Mouse (Mus musculus): Measurements from ENCODE around the gene Gm3072. TPM values are rescaled to one million over a fixed set of nuclear protein-coding genes. Genes with fewer than 3 reads are reported as not detected.

Gene Gm3072
- polyA plus RNA-seq (2014; fragmentation: Illumina TruSeq; extraction: RNeasy Lipid Tissue Mini Kit (QIAGEN cat#74804); ENCODE audit: low read depth, low replicate concordance), result not detected

DNA sequence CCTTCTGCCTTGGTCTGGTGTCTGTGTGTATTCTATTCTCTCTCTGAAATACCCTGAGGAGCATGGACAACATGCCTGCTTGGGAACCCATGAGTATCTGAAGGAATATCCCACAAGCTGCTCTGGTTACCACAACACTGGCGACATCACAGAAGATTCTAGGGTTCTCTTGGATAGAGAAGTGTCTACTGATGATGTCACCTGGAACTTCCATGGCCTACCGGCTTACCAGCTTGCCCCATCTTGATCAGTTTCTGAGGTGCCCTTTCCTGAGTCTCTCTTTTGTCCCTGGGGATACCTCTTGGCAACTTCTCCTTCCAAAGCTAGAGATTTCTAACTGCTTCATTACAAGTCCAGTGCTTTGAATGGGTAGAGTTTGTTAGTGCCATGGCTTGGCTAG lies at the start of gene Gm3072:
TSS of gene Gm3072 (minus strand) at position 101 of the 400 bp plus-strand sequence.

DNA sequence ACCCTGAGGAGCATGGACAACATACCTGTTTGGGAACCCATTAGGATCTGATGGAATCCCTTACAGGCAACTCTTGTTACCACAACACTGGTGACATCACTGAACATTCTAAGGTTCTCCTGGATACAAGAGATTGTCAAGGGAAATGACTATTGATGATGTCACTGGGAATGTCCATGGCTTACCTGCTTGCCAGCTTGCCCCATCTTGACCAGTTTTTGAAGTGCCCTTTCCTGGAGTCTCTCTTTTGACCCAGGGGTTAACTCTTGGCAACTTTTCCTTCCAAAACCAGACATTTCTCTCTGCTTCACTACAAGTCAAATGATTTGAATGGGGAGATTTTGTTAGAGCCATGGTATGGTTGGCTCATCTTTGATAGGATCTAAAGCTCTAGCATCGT lies 22.0 kb upstream of the Gm3072 start, which contains the start of gene Gm3676:
TSS of gene Gm3676 (minus strand) at position 101 of the 400 bp plus-strand sequence.

DNA sequence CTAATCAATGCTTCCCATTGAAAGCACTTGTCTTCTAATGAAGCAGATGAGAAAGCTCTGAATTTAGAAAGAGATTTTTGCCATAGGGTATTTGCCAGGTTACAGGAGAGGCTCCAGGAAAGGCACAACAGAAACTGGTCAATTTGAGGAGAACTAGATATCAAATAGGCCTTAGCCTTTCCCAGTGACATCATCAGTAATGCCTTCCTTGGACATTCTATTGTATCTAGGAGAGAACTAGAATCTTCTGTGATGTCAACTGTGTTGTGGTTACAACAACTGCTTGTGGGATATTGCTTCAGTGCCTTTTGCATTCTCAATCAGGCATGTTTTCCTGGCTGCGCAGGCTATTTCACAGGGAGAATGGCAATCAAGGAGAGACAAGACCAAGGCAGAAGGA lies 51.5 kb downstream of the Gm3072 start, which contains the start of gene 1700049E17Rik2:
TSS of gene 1700049E17Rik2 (plus strand) at position 301 of the 400 bp plus-strand sequence.

Other genes with a start within 250 kb of the Gm3072 start
- not detected for gene Gm7945, start 238.2 kb downstream of the Gm3072 start, polyA plus RNA-seq (2014; fragmentation: Illumina TruSeq; extraction: RNeasy Lipid Tissue Mini Kit (QIAGEN cat#74804); ENCODE audit: low read depth, low replicate concordance)
- gene Gm6482, start 216.3 kb downstream of the Gm3072 start, polyA plus RNA-seq (2014; fragmentation: Illumina TruSeq; extraction: RNeasy Lipid Tissue Mini Kit (QIAGEN cat#74804); ENCODE audit: low read depth, low replicate concordance), result not detected
- not detected for gene Gm7954, start 171.1 kb downstream of the Gm3072 start, polyA plus RNA-seq (2014; fragmentation: Illumina TruSeq; extraction: RNeasy Lipid Tissue Mini Kit (QIAGEN cat#74804); ENCODE audit: low read depth, low replicate concordance)
- gene Gm3486, start 135.1 kb downstream of the Gm3072 start, polyA plus RNA-seq (2014; fragmentation: Illumina TruSeq; extraction: RNeasy Lipid Tissue Mini Kit (QIAGEN cat#74804); ENCODE audit: low read depth, low replicate concordance), result not detected
- not detected for gene Gm7970, start 69.0 kb downstream of the Gm3072 start, polyA plus RNA-seq (2014; fragmentation: Illumina TruSeq; extraction: RNeasy Lipid Tissue Mini Kit (QIAGEN cat#74804); ENCODE audit: low read depth, low replicate concordance)
- not detected for gene 1700049E17Rik2, start 51.4 kb downstream of the Gm3072 start, polyA plus RNA-seq (2014; fragmentation: Illumina TruSeq; extraction: RNeasy Lipid Tissue Mini Kit (QIAGEN cat#74804); ENCODE audit: low read depth, low replicate concordance)
- gene Gm3676, start 21.9 kb upstream of the Gm3072 start, polyA plus RNA-seq (2014; fragmentation: Illumina TruSeq; extraction: RNeasy Lipid Tissue Mini Kit (QIAGEN cat#74804); ENCODE audit: low read depth, low replicate concordance), result not detected
- gene Gm8068, start 77.3 kb upstream of the Gm3072 start, polyA plus RNA-seq (2014; fragmentation: Illumina TruSeq; extraction: RNeasy Lipid Tissue Mini Kit (QIAGEN cat#74804); ENCODE audit: low read depth, low replicate concordance), result not detected
- not detected for gene Gm7929, start 126.0 kb upstream of the Gm3072 start, polyA plus RNA-seq (2014; fragmentation: Illumina TruSeq; extraction: RNeasy Lipid Tissue Mini Kit (QIAGEN cat#74804); ENCODE audit: low read depth, low replicate concordance)
- not detected for gene Gm47189, start 147.8 kb upstream of the Gm3072 start, polyA plus RNA-seq (2014; fragmentation: Illumina TruSeq; extraction: RNeasy Lipid Tissue Mini Kit (QIAGEN cat#74804); ENCODE audit: low read depth, low replicate concordance)